Mouse (Mus musculus): ENCODE results near the gene B4galt2.

B4galt2 gene

GRCm38 (mm10) chr4:117831920-117832691 is 51.2 kb downstream of the B4galt2 start:
- no peak for DNase-seq

GRCm38 (mm10) chr4:117831499-117831898 is 51.8 kb downstream of the B4galt2 start:
- no peak for DNase-seq

- DNase-seq = no peak
Measured at GRCm38 (mm10) chr4:117830801-117831200, 52.5 kb downstream of the B4galt2 start.

- DNase-seq = no peak
Measured at GRCm38 (mm10) chr4:117830124-117830551, 53.1 kb downstream of the B4galt2 start.

GRCm38 (mm10) chr4:117829260-117830123 is 53.8 kb downstream of the B4galt2 start:
- peak; percentile 21 for DNase-seq

GRCm38 (mm10) chr4:117828572-117829145 is 54.6 kb downstream of the B4galt2 start:
- no peak for DNase-seq

All from thymus, postnatal 25 days (tissue).